Mouse (Mus musculus): ENCODE results near the gene 4933415F23Rik.

The 4933415F23Rik gene

GRCm38 (mm10) chr1:23102021-23102420 lies at the start of gene 4933415F23Rik:
4933415F23Rik (minus strand) TSS chr1:23102253.
- DNase-seq (ENCODE audit: low read depth, low spot score), result no peak

DNA sequence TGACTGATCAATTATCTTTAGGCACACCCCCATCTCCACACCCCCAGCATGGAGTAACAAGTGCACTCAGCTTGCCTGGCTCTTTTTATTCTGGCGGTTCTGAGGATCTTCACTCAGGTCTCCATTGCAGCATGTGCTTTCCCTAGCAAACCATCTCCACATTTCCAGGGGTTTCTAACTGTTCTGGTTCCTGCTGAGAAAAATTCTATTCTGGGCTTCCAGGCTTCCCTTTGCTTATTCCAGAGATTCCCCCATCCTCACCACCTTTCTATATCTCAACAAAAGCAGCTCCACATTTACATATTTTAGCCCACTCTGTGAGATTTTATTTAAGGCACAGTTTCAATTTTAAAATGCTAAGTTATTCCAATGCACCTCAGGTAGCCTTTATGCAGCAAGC lies 49.7 kb upstream of the 4933415F23Rik start:
- no peak for DNase-seq (ENCODE audit: low read depth, low spot score)

DNA sequence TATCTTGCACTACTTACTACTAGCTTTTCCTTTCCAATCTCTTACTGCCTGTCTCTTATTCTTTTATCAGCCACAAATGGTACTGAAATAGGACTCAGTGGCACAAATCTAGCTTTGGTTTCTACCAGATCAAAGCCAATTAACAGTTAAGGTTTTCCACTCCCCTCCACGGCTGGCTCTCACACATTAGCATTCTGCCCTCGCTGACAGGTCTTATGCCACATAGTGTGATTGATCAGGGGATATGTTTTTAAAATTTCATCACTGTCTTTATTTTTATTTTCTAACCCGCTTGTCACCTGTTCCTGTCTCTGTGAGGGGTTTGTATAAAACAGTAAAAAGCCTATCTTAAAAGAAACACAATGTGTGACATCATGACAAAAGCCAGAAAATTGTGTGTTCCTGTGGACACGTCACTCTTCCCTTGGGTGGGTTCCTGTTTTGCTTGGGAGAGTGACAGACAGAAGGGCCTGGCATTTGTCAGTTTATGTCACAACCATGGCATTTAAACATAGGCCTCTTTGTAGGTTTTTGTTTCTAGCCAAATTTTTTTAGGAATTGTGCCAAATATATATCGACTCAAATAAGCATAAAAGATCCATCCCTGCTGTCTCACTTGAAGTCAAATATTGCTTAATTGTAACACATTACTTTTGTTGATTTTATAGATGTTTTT lies 44.3 kb upstream of the 4933415F23Rik start:
- DNase-seq (ENCODE audit: low read depth, low spot score), result no peak

- no peak for DNase-seq (ENCODE audit: low read depth, low spot score)
Observed at GRCm38 (mm10) chr1:23141121-23141811, 39.2 kb upstream of the 4933415F23Rik start.

- peak; percentile 20 for DNase-seq (ENCODE audit: low read depth, low spot score)
Observed at GRCm38 (mm10) chr1:23140530-23140929, 38.5 kb upstream of the 4933415F23Rik start.

DNA sequence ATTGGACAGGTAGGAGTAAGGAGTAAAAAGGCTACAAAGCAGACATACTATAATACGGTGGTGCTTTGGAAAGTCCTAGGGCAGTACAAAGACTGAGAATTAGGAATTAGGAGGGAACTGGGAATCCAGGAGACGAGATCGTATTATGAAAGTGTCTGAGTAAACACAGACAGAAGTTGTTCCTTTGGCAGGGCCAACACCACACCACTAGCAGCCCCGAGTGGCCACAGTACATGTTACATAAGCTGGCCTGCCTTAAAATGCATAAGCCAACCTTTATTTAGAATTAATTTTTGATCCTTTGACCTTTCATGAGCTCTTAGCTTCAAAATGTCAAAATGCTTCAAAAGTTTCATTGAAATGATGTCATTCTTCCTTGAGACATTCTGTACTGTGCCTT lies 18.8 kb upstream of the 4933415F23Rik start:
- no peak for DNase-seq (ENCODE audit: low read depth, low spot score)

DNA sequence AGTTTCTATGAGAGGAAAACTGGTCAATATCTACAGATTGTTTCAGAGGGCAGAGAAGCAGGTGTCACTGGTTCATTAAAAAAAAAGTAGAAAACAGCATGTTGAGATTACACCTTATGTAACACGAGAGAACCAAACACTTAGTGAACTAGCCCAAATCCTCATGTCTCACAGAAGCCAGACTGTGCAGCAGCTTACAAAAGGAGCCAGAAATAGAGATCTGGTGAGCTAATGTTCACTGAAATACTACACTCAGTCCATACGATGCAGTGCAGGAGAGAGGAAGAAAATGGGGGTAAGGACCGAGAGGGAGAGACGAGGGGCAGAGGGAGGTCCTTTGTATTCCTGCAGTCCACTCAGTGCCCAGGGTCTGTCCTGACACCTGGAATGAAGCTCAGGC lies 17.4 kb upstream of the 4933415F23Rik start:
- DNase-seq (ENCODE audit: low read depth, low spot score), result no peak

DNA sequence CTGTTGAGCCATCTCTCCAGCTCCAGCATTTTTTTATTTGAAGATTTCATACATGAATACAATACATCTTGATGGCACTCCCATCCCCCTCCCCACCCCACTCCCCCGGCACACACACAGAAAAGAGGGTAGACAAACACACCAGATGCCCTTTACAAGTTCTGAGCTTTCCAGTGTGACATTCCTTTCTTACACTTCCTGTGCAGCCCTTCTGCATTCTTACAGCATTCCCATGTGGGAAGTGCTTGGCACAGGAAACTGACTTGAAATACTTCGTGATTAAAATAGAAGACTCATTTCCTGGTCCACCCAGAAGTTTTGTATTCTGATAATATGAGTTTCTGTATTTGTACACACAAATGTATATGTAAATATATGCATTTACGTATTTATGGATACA lies 15.4 kb upstream of the 4933415F23Rik start:
- peak; percentile 14 for DNase-seq (ENCODE audit: low read depth, low spot score)

DNA sequence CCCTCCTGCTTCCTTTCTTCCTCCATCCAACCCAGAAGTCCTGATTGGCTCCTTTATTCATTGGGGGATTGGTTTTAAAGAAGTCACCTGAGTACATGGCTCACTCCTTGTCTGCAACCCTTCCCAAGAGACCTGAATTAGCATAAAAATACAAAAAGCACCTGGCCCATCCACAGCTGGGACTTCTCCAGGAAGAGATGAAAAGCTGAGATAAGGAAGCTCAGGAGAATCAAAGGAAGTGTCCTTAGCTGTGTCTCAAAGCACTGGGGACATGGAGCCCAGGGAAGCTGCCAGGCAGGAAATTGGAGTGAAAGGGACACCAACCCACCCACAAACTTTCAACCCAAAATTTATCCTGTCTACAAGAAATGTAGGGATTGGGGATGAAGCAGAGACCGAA lies 7.1 kb upstream of the 4933415F23Rik start:
- no peak for DNase-seq (ENCODE audit: low read depth, low spot score)

- no peak for DNase-seq (ENCODE audit: low read depth, low spot score)
Observed at GRCm38 (mm10) chr1:23102881-23103280, 828 bp upstream of the 4933415F23Rik start.

DNA sequence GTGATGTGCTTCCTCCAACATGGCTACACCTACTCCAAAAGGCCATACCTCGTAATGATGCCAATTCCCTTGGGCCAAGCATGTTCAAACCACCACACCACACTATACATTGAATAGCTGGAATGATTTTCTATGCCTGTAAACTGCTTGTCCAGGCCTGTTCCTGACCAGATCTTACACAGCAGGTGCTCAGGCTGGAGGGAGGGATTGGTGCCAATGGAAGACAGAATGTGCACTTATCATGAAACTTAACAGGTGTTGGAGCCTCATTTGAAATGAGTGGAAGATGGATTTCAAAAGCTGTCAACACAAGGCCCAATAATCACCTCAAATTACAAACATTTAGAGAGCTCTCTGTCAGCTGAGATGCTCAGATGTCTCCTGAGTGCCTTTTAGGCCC lies 2.3 kb downstream of the 4933415F23Rik start:
- no peak for DNase-seq (ENCODE audit: low read depth, low spot score)

DNA sequence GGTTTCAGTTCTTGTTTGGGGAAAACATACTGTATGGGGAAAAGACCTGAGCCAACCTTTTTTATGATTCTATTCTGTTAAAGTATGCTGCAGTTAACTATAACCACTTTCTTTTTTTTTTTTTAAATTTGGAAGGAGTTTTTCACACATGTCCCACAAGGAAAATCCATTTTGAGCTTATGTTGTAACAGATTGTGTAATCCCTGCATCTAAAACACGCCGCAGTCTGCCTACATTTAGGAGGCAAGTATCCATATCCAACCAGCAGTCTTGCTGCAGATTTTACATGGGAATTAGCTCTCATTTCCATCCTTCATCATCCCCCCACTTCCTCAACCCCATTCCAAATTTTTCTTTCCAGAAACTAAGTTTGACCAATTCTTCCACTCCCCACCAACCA lies 3.6 kb downstream of the 4933415F23Rik start:
- DNase-seq (ENCODE audit: low read depth, low spot score), result no peak

- DNase-seq (ENCODE audit: low read depth, low spot score), result no peak
Observed at GRCm38 (mm10) chr1:23097996-23098395, 4.1 kb downstream of the 4933415F23Rik start.

DNA sequence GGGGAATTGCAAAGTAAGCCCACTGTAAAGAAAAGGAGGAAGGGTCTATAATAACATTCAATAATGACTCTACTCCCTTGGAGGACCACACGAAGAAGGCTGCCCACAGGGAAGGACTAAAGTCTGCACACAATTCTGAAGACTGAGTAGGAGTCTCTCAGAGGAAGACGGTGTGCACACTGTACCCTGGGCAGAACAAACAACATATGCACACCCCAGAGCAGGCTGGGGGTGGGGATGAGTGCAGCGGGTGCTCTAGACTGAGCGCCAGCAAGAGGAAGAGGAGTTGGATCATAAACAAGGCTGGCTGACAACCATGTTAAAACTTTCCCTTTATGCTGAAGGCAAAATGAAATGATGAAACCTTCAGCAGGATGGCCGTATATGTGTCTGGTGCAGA lies 34.3 kb downstream of the 4933415F23Rik start:
- DNase-seq (ENCODE audit: low read depth, low spot score), result no peak

- DNase-seq (ENCODE audit: low read depth, low spot score), result no peak
Observed at GRCm38 (mm10) chr1:23064717-23065475, 37.2 kb downstream of the 4933415F23Rik start.

DNA sequence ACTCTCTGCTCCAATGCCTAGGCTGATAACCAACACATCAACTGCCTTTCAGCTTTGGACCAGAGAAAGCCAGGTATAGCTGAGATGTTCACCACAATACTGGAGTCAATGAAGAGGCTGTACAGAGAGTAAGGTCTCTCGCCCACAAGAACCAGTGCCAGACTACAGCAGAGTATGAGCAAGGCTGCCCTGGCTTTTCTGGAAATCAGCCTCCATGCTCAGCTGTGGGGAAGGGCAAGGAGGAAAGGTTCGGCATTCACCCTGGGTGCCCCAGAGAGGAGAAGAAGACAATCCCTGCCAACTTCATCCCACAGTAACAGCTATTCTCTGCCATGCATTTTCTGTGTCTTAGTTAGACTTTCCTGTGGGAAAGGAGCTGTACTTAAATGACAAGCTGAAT lies 38.1 kb downstream of the 4933415F23Rik start:
- no peak for DNase-seq (ENCODE audit: low read depth, low spot score)

DNA sequence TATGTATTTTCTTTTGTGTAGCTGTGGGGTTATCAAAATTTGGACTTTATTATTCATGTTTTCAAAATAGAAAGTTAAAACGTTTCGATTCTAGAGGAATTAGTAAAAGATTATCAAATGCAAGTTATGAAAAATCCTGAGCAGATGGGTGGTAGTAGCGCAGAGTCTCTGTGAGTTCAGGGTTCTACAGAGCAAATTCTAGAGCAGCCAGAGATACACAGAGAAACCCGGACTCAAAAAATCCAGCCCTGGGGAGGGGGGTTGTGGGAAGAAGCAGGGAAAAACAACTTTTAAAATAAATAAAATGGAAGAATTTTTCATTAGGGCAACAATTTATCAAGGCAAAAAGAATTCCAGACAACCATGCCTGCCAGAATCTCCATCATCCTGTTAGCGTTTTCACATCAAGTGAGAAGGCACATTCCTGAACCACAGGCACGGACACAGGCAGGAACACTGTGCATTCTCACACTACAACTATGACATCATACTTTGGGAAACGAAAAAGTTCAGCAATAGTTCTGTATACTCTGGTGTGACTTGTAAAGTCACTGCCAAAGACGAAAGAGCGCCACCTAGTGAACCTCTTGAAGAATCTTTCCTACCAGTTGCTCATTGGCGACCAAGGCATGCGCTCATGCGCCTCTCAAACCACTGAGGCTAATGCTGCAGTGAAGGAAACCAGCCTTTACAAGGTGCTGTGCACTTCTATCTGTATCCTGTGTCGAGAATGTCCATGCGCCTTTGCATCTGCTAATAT lies 40.3 kb downstream of the 4933415F23Rik start:
- peak; percentile 86 for DNase-seq (ENCODE audit: low read depth, low spot score)

DNA sequence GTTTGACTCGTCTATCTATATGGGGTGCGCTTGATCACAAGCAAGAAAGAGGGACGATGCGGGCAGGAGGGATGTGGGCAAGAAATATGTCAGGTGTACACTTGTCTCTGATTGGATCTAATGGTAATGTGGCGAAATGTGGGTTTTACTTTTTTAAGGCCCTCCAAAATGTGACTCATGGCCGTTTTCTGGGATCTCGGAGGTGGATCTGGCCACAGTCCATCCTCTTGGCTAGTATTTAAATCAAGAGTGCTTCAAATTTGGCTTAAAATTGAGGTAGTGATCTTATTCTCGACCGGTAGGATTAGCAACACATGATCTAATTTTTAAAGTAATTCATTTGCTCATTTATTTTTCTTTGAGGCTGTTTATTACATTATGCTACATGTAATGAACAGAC lies 42.0 kb downstream of the 4933415F23Rik start:
- no peak for DNase-seq (ENCODE audit: low read depth, low spot score)

All from mesoderm, embryonic 11.5 days (tissue).